Mouse (Mus musculus): Measurements from ENCODE around the gene Lrpprc. TPM values are rescaled to one million over a fixed set of nuclear protein-coding genes. Genes with fewer than 3 reads are reported as not detected.

Gene Lrpprc
- polyA plus RNA-seq, 1 experiment from 2014 or later = 84.9 TPM

DNA sequence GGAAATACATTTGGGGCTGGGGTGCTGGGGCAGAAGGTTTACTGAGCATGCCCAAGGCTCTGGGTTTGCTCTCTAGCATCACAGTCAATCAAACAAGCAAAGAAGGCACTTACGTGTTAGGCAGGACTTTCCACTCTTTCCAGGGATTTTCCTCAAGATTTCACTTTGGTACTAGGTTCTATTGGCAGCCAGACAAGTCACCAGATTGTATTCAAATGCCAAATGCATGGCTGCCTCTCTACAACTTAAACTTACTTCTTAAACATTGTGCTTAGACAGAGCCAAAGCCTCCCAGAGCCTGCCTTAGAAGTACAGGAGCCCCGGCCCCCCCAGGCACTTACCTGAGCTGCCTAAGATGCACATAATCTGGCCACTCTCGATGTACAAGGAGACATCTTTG, 108.9 kb downstream of the Lrpprc start:
- Histone ChIP-seq H3K4me2 (no peak overlapping the region), H3K9me3 (ENCODE audit: control insufficient read depth, low read length) (no peaks in the 10 kb centered on the region), H3K27ac (ENCODE audit: low read depth, low read length) (no peak overlapping the region), H3K27me3 (replicated peaks; ENCODE audit: control insufficient read depth, insufficient read depth, low read length) (peaks cover 6% of the 10 kb centered on the region; the same call in 1 of the 2 replicates), H3K4me3 (ENCODE audit: low read depth, low read length) (no peak overlapping the region), H3K36me3 (ENCODE audit: control insufficient read depth, insufficient read depth, low read length) (no peaks in the 10 kb centered on the region), H3K9ac (ENCODE audit: low read depth, low read length) (no peak overlapping the region), H3K4me1 (replicated peaks; ENCODE audit: control insufficient read depth, insufficient read depth, low read length) (no peaks in the 10 kb centered on the region)
- DNase-seq (ENCODE audit: low spot score) = no peak
- no peak for ATAC-seq (replicated peaks; ENCODE audit: low FRiP score)
- WGBS = 72% methylated on average over 3 of the region's 3 CpGs

DNA sequence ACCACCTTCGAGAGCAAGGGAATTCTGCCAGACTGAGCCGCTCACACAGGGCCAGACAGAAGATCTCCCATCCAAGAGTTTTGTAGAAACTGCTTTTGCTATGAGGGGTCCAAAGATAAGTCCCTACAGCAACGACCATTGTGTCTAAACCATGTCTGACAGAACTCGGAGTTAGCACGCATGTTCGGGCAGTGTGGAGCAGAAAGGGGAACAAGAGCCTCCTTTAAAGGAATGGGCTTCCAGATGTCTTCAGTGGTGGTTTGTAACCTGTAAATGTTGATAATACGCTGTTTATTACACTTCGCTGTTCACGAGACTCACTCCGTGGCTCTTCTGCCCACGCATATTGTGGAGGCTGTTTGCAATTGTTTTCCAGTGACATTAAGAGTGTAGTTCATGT, 113.0 kb downstream of the Lrpprc start:
- no peak overlapping the region for H3K4me2 ChIP-seq
- H3K4me3 ChIP-seq (ENCODE audit: low read depth, low read length) = no peak overlapping the region
- DNase-seq (ENCODE audit: low spot score) (no peak), ATAC-seq (replicated peaks; ENCODE audit: low FRiP score) (no peak)
- peaks cover 17% of the 10 kb centered on the region for H3K27me3 ChIP-seq (replicated peaks; ENCODE audit: control insufficient read depth, insufficient read depth, low read length)
- no peak overlapping the region for H3K9ac ChIP-seq (ENCODE audit: low read depth, low read length)
- no peaks in the 10 kb centered on the region for H3K4me1 ChIP-seq (replicated peaks; ENCODE audit: control insufficient read depth, insufficient read depth, low read length)
- no peak overlapping the region for H3K27ac ChIP-seq (ENCODE audit: low read depth, low read length)
- WGBS = 83% methylated on average over 11 of the region's 11 CpGs
- no peaks in the 10 kb centered on the region for H3K9me3 ChIP-seq (ENCODE audit: control insufficient read depth, low read length)
- no peaks in the 10 kb centered on the region for H3K36me3 ChIP-seq (ENCODE audit: control insufficient read depth, insufficient read depth, low read length)

DNA sequence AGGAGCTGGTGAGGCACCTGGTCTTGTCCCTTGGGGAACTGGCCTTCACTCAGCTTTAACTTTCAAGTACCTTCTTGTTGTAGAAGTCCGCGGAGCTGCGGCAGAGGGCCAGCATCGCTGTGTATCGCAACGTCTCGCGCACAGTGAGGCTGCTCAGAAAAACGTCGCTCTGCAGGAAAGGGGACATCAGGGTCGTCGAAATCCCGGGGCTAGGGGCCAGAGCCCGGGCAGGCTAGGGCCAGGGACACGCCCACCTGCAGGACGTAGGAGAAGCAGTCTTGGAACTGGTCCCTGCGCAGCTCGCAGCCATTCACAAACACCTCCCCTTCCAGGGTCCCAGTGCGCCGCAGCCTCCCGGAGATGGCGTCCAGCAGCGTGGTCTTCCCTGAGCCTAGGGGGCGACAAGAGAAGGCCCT, 114.6 kb downstream of the Lrpprc start, which contains the start of gene Abcg8:
Gene Abcg8, plus strand, starts transcription at position 352 of the 416 bp plus-strand sequence.
- Histone ChIP-seq H3K4me3 (ENCODE audit: low read depth, low read length) (peak within 1 kb of the TSS; percentile 29), H3K27ac (ENCODE audit: low read depth, low read length) (no peak within 1 kb of the TSS), H3K9ac (ENCODE audit: low read depth, low read length) (0 out of 2 replicates have a peak within 1 kb of the TSS, but pooled peaks have one; percentile 35), H3K9me3 (ENCODE audit: control insufficient read depth, low read length) (no peaks in the 10 kb centered on the region), H3K4me2 (peak within 1 kb of the TSS; percentile 63), H3K4me1 (replicated peaks; ENCODE audit: control insufficient read depth, insufficient read depth, low read length) (no peaks in the 10 kb centered on the region), H3K27me3 (replicated peaks; ENCODE audit: control insufficient read depth, insufficient read depth, low read length) (peaks cover 17% of the 10 kb centered on the region), H3K36me3 (ENCODE audit: control insufficient read depth, insufficient read depth, low read length) (no peaks in the 10 kb centered on the region)
- WGBS = 4% methylated on average over 24 of the region's 24 CpGs
- DNase-seq (ENCODE audit: low spot score) (peak; percentile 46), ATAC-seq (replicated peaks; ENCODE audit: low FRiP score) (no peak)

GRCm38 (mm10) chr17:84675204-84675603, 115.4 kb downstream of the Lrpprc start:
- ATAC-seq (replicated peaks; ENCODE audit: low FRiP score) (no peak), DNase-seq (ENCODE audit: low spot score) (no peak)
- no peak overlapping the region for H3K4me2 ChIP-seq
- no peaks in the 10 kb centered on the region for H3K4me1 ChIP-seq (replicated peaks; ENCODE audit: control insufficient read depth, insufficient read depth, low read length)
- no peak overlapping the region for H3K4me3 ChIP-seq (ENCODE audit: low read depth, low read length)
- no peaks in the 10 kb centered on the region for H3K36me3 ChIP-seq (ENCODE audit: control insufficient read depth, insufficient read depth, low read length)
- H3K9ac ChIP-seq (ENCODE audit: low read depth, low read length) = no peak overlapping the region
- H3K27me3 ChIP-seq (replicated peaks; ENCODE audit: control insufficient read depth, insufficient read depth, low read length) = peaks cover 17% of the 10 kb centered on the region
- 60% methylated on average over 4 of the region's 4 CpGs for WGBS
- no peaks in the 10 kb centered on the region for H3K9me3 ChIP-seq (ENCODE audit: control insufficient read depth, low read length)
- H3K27ac ChIP-seq (ENCODE audit: low read depth, low read length) = no peak overlapping the region

GRCm38 (mm10) chr17:84674048-84674447, 116.5 kb downstream of the Lrpprc start:
- WGBS = 57% methylated on average over 7 of the region's 7 CpGs
- Histone ChIP-seq H3K9me3 (ENCODE audit: control insufficient read depth, low read length) (no peaks in the 10 kb centered on the region), H3K27me3 (replicated peaks; ENCODE audit: control insufficient read depth, insufficient read depth, low read length) (peaks cover 17% of the 10 kb centered on the region), H3K27ac (ENCODE audit: low read depth, low read length) (no peak overlapping the region), H3K36me3 (ENCODE audit: control insufficient read depth, insufficient read depth, low read length) (no peaks in the 10 kb centered on the region), H3K4me2 (no peak overlapping the region), H3K4me3 (ENCODE audit: low read depth, low read length) (no peak overlapping the region), H3K4me1 (replicated peaks; ENCODE audit: control insufficient read depth, insufficient read depth, low read length) (no peaks in the 10 kb centered on the region), H3K9ac (ENCODE audit: low read depth, low read length) (no peak overlapping the region)
- ATAC-seq (replicated peaks; ENCODE audit: low FRiP score) (no peak), DNase-seq (ENCODE audit: low spot score) (no peak)

- Histone ChIP-seq H3K9me3 (ENCODE audit: control insufficient read depth, low read length) (no peaks in the 10 kb centered on the region), H3K9ac (ENCODE audit: low read depth, low read length) (no peak overlapping the region), H3K27me3 (replicated peaks; ENCODE audit: control insufficient read depth, insufficient read depth, low read length) (peaks cover 12% of the 10 kb centered on the region), H3K36me3 (ENCODE audit: control insufficient read depth, insufficient read depth, low read length) (no peaks in the 10 kb centered on the region), H3K27ac (ENCODE audit: low read depth, low read length) (no peak overlapping the region), H3K4me1 (replicated peaks; ENCODE audit: control insufficient read depth, insufficient read depth, low read length) (no peaks in the 10 kb centered on the region), H3K4me2 (no peak overlapping the region), H3K4me3 (ENCODE audit: low read depth, low read length) (no peak overlapping the region)
- ATAC-seq (replicated peaks; ENCODE audit: low FRiP score) (no peak), DNase-seq (ENCODE audit: low spot score) (no peak)
- WGBS = 65% methylated on average over 16 of the region's 16 CpGs
These were observed 117.9 kb downstream of the Lrpprc start for GRCm38 (mm10) chr17:84672376-84673369.

DNA sequence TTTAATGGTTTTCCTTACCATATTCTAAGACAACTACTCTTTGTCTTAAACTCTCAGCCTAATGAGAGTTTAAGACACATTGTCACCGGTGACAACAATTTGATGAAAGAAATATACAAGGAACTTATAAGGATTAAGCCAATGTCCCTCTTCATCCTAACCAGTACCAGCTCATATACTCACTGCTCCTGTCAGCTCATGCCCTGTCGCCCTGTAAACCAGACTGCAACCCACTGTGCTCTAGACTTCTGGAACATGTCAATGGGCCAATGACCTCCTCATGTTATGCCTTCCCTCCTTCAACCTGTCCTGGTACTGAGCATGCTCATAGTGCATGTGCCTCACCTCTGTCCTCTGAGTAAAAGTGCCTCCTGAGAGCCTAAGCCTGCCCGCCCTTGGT, 122.7 kb downstream of the Lrpprc start:
- Histone ChIP-seq H3K9ac (ENCODE audit: low read depth, low read length) (no peak overlapping the region), H3K9me3 (ENCODE audit: control insufficient read depth, low read length) (no peaks in the 10 kb centered on the region), H3K36me3 (ENCODE audit: control insufficient read depth, insufficient read depth, low read length) (no peaks in the 10 kb centered on the region), H3K27ac (ENCODE audit: low read depth, low read length) (no peak overlapping the region), H3K4me1 (replicated peaks; ENCODE audit: control insufficient read depth, insufficient read depth, low read length) (0 out of 2 replicates have a peak, but pooled peaks cover 3% of the 10 kb centered on the region), H3K27me3 (replicated peaks; ENCODE audit: control insufficient read depth, insufficient read depth, low read length) (no peaks in the 10 kb centered on the region), H3K4me3 (ENCODE audit: low read depth, low read length) (no peak overlapping the region), H3K4me2 (no peak overlapping the region)
- DNase-seq (ENCODE audit: low spot score) (no peak), ATAC-seq (replicated peaks; ENCODE audit: low FRiP score) (no peak)
- WGBS = 86% methylated on average over 3 of the region's 3 CpGs

DNA sequence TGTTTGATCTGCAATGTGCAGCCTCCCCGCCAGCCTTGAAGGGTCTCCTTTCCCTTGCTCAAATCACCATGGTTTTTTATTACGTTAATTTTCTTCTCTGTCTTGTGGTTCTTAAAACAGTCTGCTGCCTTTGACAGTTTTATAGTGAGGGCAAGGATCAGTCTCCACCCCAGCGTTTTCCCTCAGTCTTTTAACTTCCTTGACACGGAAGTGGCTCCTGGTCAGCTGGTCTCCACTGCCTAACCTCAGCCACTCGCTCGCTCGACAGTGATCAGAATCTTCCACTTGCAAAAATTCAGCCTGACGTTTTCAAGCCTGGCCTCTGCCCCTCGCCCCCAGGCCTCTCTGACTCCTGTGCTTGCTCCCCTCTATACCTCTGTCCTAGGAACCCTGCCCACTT, 124.9 kb downstream of the Lrpprc start:
- H3K4me1 ChIP-seq (replicated peaks; ENCODE audit: control insufficient read depth, insufficient read depth, low read length) = 0 out of 2 replicates have a peak, but pooled peaks cover 3% of the 10 kb centered on the region
- WGBS = 30% methylated on average over 9 of the region's 9 CpGs
- no peaks in the 10 kb centered on the region for H3K36me3 ChIP-seq (ENCODE audit: control insufficient read depth, insufficient read depth, low read length)
- H3K9me3 ChIP-seq (ENCODE audit: control insufficient read depth, low read length) = no peaks in the 10 kb centered on the region
- ATAC-seq (replicated peaks; ENCODE audit: low FRiP score) (no peak), DNase-seq (ENCODE audit: low spot score) (no peak)
- no peak overlapping the region for H3K4me3 ChIP-seq (ENCODE audit: low read depth, low read length)
- H3K9ac ChIP-seq (ENCODE audit: low read depth, low read length) = no peak overlapping the region
- no peak overlapping the region for H3K4me2 ChIP-seq
- no peaks in the 10 kb centered on the region for H3K27me3 ChIP-seq (replicated peaks; ENCODE audit: control insufficient read depth, insufficient read depth, low read length)
- no peak overlapping the region for H3K27ac ChIP-seq (ENCODE audit: low read depth, low read length)

Measured in liver, embryonic 11.5 days (tissue).